Mouse (Mus musculus) liver, embryonic 14.5 days (tissue): ENCODE measurements around the gene Gadd45gip1. TPM values are rescaled to one million over a fixed set of nuclear protein-coding genes. Genes with fewer than 3 reads are reported as not detected.

Source experiments
- ATAC-seq: fragments of 200-750 bp; cut with Nextera tagmentation; 2 replicates; pipeline ENCODE4 v1.8.0; 2017; ENCODE audit warnings: moderate number of reproducible peaks, mild to moderate bottlenecking, moderate library complexity; ENCODE audit not compliant: insufficient read depth
- DNase-seq, 3 experiments: peaks; one replicate each; pipeline ENCODE4 v3.0.0-alpha.2; 2012 to 2013; ENCODE audit warnings: low read depth in 3 of 3, low spot score in 3 of 3
- H3K27ac ChIP-seq: fragments of 300-500 bp; sonication (generic); 2 replicates; pipeline ENCODE4 v1.5.1; 2014; ENCODE audit warnings: moderate library complexity, mild to moderate bottlenecking, control low read depth, inconsistent platforms
- H3K27me3 ChIP-seq: fragments of 300-500 bp; sonication (generic); 2 replicates; pipeline ENCODE4 v1.6.1; 2014; ENCODE audit warnings: mild to moderate bottlenecking, low read length, moderate library complexity; ENCODE audit not compliant: control insufficient read depth, insufficient read depth
- H3K36me3 ChIP-seq: fragments of 300-500 bp; sonication (generic); replicated peaks from 2 replicates; pipeline ENCODE4 v1.6.1; 2014; ENCODE audit warnings: low read depth; ENCODE audit not compliant: control insufficient read depth, insufficient read depth
- H3K4me1 ChIP-seq, 2 experiments: fragments of 200-500 bp in 1 of 2; fragments of 300-500 bp in 1 of 2; sonication (generic) in 1 of 2; replicated peaks; 2 replicates each; pipeline ENCODE4 v1.6.1; 2012 to 2014; ENCODE audit warnings: antibody characterized with exemption in 1 of 2, inconsistent platforms in 1 of 2, low read length in 1 of 2; ENCODE audit not compliant: control insufficient read depth in 2 of 2, insufficient read depth in 2 of 2
- H3K4me2 ChIP-seq: fragments of 300-500 bp; sonication (generic); 2 replicates; pipeline ENCODE4 v1.6.1; 2014; ENCODE audit warnings: low read depth, mild to moderate bottlenecking, control low read depth, moderate library complexity
- H3K4me3 ChIP-seq, 2 experiments: fragments of 200-500 bp in 1 of 2; fragments of 300-500 bp in 1 of 2; sonication (generic) in 1 of 2; 2 replicates each; pipeline ENCODE4 v1.5.1; 2012 to 2014; ENCODE audit warnings: low read depth in 2 of 2, low read length in 2 of 2, mild to moderate bottlenecking in 2 of 2, control low read depth in 1 of 2, inconsistent platforms in 1 of 2, moderate library complexity in 1 of 2; ENCODE audit not compliant: insufficient read depth in 1 of 2
- H3K9ac ChIP-seq: fragments of 300-500 bp; sonication (generic); replicated peaks from 2 replicates; pipeline ENCODE4 v1.6.1; 2014; ENCODE audit warnings: mild to moderate bottlenecking, control low read depth, moderate library complexity
- H3K9me3 ChIP-seq: fragments of 300-500 bp; sonication (generic); 2 replicates; pipeline ENCODE4 v1.6.1; 2016; ENCODE audit warnings: low read length, mixed read lengths; ENCODE audit not compliant: control insufficient read depth
- CTCF ChIP-seq: IDR thresholded peaks from 2 replicates; pipeline ENCODE4 v1.5.1; 2016; ENCODE audit warnings: antibody characterized with exemption, low read depth, control low read depth
- EP300 ChIP-seq: IDR thresholded peaks from 2 replicates; pipeline ENCODE4 v1.6.1; 2016; ENCODE audit warnings: antibody characterized with exemption, low read depth
- WGBS: fragments of 180-500 bp; shearing (Covaris S2); extraction: QIAGEN DNeasy Blood & Tissue Kit; methylation state at CpG from one replicate; pipeline ENCODE4 v1.1.7; 2014; ENCODE audit not compliant: insufficient replicate concordance; 5-methylcytosine and 5-hydroxymethylcytosine counted together
- polyA plus RNA-seq, 2 experiments: library from polyadenylated mRNA; depleted of rRNA in 1 of 2; stranded (reverse) in 1 of 2; unstranded in 1 of 2; fragments of >200 nt; fragmentation: Nextera tagmentation in 1 of 2; extraction: Ambion mirVana in 1 of 2; gene quantifications; 2 replicates each; pipeline versions ENCODE4 v1.2.1 to v1.2.3; 2012 to 2014

The Gadd45gip1 gene
- polyA plus RNA-seq, 2 experiments, result 31.0 to 50.2 TPM

DNA sequence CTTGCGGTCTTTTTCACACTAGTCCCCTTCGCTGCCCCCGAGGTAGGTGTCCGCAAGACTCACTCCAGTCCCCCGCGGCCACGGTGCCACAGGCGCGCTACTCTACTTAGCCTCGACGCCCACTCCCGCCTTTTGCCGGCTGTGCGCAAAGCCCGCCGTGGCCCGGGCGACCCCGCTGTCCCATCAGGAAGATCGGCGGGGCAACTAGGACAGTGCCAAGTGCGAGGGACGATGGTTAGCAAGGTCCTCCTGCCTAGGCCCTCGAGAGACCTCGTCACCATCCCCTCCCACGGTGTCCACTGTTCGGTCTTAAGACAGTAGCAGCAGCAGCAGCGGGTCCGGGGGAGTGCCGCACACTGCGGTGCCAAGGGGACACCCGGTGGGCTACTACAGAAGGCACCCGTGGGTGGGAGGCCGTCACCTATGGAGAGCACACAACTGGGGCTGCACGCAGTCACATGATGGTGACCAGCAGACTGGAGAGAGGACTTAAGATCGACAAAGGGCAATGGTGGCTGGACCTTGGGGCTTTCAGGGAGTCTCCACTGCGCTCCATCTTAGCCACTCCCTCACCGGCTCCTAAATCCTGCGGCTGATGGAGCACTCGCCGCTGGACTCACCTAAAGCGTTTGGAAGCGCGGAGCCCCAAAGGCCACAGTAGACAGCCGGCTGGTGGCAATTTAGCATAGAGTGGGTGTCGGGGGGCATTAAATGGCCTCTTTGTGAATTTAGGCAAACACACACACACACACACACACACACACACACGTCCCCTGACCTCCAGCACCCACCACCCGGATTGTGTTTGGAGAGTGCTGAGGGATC lies 46.4 kb upstream of the Gadd45gip1 start:
- no peak overlapping the region for H3K4me2 ChIP-seq
- DNase-seq, result no peak

GRCm38 (mm10) chr8:84785506-84785755 lies 45.9 kb upstream of the Gadd45gip1 start:
- Histone ChIP-seq H3K27me3 (peaks cover 95% of the 10 kb centered on the region), H3K36me3 (no peaks in the 10 kb centered on the region), H3K4me2 (no peak overlapping the region), H3K27ac (no peak overlapping the region), H3K9ac (no peak overlapping the region), H3K4me3 (no peak overlapping the region), H3K4me1 (no peaks in the 10 kb centered on the region), H3K9me3 (no peaks in the 10 kb centered on the region)
- DNase-seq, result no peak
- whole genome bisulfite sequencing, result 5% methylated on average over 11 of the region's 11 CpGs
- TF ChIP-seq CTCF, result no peak
- no peak for TF ChIP-seq EP300
- no peak for ATAC-seq

More for the DNA sequence above, 46.4 kb upstream of the Gadd45gip1 start:
- Histone ChIP-seq H3K9me3 (no peaks in the 10 kb centered on the region), H3K36me3 (no peaks in the 10 kb centered on the region), H3K4me3 (no peak overlapping the region), H3K4me1 (no peaks in the 10 kb centered on the region), H3K27ac (no peak overlapping the region), H3K9ac (no peak overlapping the region), H3K27me3 (peaks cover 100% of the 10 kb centered on the region)
- no peak for ATAC-seq
- no peak for TF ChIP-seq EP300
- no peak for TF ChIP-seq CTCF
- WGBS, result 2% methylated on average over 48 of the region's 48 CpGs

- Histone ChIP-seq H3K4me3 (no peak overlapping the region), H3K9me3 (no peaks in the 10 kb centered on the region), H3K27ac (no peak overlapping the region), H3K27me3 (peaks cover 89% of the 10 kb centered on the region), H3K36me3 (no peaks in the 10 kb centered on the region), H3K4me1 (no peaks in the 10 kb centered on the region), H3K4me2 (no peak overlapping the region), H3K9ac (no peak overlapping the region)
- ATAC-seq (no peak), DNase-seq (no peak)
- TF ChIP-seq EP300 (no peak), CTCF (no peak)
- WGBS, result 6% methylated on average over 38 of the region's 38 CpGs
These were observed 45.3 kb upstream of the Gadd45gip1 start for GRCm38 (mm10) chr8:84785756-84786677.

DNA sequence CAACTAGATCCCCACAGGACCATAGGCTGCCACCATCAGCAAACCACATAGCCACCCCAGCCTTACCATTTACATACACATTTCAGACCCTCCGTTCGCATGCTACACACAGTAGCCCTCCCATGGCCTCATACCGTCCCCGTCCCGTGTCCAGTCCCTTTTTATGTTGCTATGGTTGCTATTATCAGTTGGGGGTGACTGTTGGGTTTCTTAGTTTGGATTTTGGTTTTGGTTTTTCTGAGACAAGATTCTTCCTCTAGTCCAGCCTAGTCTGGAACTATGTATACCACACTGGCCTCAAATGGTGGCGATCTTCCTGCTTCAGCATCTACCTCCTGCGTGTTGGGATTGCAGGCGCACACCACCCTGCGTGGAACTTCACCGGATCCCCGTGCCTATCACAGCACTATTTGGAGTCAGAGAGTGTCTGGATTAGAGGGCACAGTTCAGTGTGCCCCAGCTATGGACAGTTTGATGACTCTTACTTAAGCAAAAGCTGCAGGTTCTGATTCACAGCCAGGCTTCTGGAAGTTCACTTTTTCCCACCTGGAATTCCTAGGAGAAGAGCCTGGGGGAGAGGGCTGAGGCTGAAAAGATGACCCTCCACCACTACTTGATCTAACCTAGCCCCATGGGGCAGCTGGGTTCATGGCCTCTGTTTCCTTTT lies 44.4 kb upstream of the Gadd45gip1 start:
- no peaks in the 10 kb centered on the region for H3K9me3 ChIP-seq
- ATAC-seq, result no peak
- no peak overlapping the region for H3K4me3 ChIP-seq
- no peak for DNase-seq
- TF ChIP-seq EP300 (no peak), CTCF (no peak)
- H3K36me3 ChIP-seq, result no peaks in the 10 kb centered on the region
- no peak overlapping the region for H3K4me2 ChIP-seq
- H3K4me1 ChIP-seq, result no peaks in the 10 kb centered on the region
- H3K27ac ChIP-seq, result no peak overlapping the region
- H3K27me3 ChIP-seq, result peaks cover 80% of the 10 kb centered on the region
- WGBS, result 11% methylated on average over 11 of the region's 11 CpGs
- no peak overlapping the region for H3K9ac ChIP-seq
